Mouse (Mus musculus): ENCODE measurements around the gene Tnfaip3. TPM values are rescaled to one million over a fixed set of nuclear protein-coding genes. Genes with fewer than 3 reads are reported as not detected.

Gene Tnfaip3
- total RNA-seq, 1 experiment from 2014 or later: 93.0 TPM

DNA sequence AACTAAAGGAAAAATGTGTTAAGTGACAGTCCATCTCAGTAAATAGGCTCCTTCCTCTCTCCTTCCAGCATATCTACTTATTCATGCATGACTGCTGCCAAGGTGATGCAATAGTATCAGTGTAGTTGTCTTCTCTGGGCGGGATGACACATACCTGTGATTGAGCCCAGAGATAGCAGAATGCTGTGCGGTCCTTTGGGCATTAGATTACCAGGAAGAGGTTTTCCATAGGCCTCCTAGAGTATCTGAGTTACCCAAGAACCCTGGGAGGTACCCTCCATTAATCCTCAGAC is 27.6 kb downstream of the Tnfaip3 start:
- peak; percentile 41; the same call in 1 of the 2 replicates for ATAC-seq (ENCODE audit: extremely low read depth, insufficient number of reproducible peaks, low FRiP score, poor library complexity, severe bottlenecking)

- ATAC-seq (ENCODE audit: extremely low read depth, insufficient number of reproducible peaks, low FRiP score, poor library complexity, severe bottlenecking): no peak
These were observed 28.2 kb downstream of the Tnfaip3 start for GRCm38 (mm10) chr10:18987046-18987906.

DNA sequence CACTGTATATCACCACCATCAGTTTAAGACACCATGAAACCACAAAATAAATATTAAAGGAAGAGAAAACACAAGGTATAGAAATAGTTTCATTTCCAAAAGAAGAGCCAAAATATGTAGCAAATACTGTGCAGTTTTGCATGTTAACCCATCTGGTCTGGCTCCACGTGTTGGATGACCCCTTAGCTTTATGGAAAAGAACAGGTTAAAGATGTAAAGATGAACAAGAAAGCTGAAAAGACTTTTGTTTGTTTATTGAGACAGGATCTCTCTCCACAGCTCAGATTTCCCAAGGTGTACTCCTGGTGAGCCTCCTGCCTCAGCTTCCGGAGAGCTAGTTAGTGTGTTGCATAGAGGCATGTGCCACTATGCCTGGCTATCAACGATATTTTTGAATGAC is 29.9 kb downstream of the Tnfaip3 start:
- no peak for ATAC-seq (ENCODE audit: extremely low read depth, insufficient number of reproducible peaks, low FRiP score, poor library complexity, severe bottlenecking)

GRCm38 (mm10) chr10:18983514-18983913 is 31.9 kb downstream of the Tnfaip3 start:
- ATAC-seq (ENCODE audit: extremely low read depth, insufficient number of reproducible peaks, low FRiP score, poor library complexity, severe bottlenecking): no peak

DNA sequence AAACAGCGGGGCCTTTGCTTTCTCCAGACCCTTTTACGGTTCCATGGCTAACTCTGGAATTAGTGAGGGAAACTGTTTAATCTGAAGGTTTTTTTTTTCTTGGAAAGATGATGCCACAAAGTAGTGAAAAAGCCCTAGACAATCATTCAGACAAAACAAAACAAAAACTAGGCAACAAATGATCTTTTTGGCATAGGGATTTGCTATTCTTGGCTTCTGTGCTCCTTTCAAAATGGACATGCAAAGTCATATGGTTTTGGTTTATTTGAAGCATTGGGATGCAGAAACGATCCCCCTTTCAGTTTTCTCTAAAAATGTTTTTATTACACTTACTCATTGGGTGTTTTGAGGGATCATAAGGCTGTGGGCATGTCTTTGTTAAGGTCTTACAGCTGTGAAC is 41.0 kb downstream of the Tnfaip3 start:
- ATAC-seq (ENCODE audit: extremely low read depth, insufficient number of reproducible peaks, low FRiP score, poor library complexity, severe bottlenecking): no peak

DNA sequence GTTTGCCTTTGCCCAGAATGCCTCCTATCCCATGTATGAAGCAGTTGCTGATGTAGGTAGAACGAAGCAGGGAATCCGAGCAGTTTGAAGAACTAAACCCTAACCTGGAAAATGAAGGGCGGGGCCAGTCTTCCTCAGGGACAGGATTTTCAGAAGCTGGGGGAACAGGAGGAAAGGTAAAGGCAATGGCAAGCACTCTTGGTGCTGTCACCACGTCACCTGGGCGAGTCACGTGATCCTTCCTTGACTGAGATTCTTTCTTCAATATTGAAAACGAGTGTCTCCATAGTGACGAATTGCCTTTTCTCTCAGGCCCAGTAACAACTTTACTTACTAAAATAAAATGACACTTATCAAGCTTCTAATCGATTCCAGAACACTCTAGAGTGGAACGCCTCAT is 48.6 kb downstream of the Tnfaip3 start:
- ATAC-seq (ENCODE audit: extremely low read depth, insufficient number of reproducible peaks, low FRiP score, poor library complexity, severe bottlenecking): no peak

DNA sequence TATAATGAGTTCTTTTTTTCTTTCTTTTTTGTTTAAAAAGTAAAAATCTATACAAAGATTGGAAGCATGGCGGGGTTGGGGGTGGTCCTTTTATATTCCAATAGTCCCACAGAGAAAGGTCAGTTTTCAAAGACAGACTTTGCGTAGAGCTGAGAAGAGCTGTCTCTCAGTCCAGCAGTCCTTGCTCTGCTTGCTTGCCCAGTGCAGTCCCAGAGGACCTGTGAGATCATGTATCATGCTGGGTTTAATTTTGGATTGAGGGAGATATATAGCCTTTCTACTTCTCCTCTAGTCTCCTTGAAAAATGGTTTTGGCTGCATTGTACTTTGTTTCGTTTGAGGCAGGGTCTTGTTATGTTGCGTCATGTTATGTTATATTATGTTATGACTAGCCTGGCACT is 49.9 kb downstream of the Tnfaip3 start:
- no peak for ATAC-seq (ENCODE audit: extremely low read depth, insufficient number of reproducible peaks, low FRiP score, poor library complexity, severe bottlenecking)

GRCm38 (mm10) chr10:18964856-18965255 is 50.6 kb downstream of the Tnfaip3 start:
- ATAC-seq (ENCODE audit: extremely low read depth, insufficient number of reproducible peaks, low FRiP score, poor library complexity, severe bottlenecking): no peak

DNA sequence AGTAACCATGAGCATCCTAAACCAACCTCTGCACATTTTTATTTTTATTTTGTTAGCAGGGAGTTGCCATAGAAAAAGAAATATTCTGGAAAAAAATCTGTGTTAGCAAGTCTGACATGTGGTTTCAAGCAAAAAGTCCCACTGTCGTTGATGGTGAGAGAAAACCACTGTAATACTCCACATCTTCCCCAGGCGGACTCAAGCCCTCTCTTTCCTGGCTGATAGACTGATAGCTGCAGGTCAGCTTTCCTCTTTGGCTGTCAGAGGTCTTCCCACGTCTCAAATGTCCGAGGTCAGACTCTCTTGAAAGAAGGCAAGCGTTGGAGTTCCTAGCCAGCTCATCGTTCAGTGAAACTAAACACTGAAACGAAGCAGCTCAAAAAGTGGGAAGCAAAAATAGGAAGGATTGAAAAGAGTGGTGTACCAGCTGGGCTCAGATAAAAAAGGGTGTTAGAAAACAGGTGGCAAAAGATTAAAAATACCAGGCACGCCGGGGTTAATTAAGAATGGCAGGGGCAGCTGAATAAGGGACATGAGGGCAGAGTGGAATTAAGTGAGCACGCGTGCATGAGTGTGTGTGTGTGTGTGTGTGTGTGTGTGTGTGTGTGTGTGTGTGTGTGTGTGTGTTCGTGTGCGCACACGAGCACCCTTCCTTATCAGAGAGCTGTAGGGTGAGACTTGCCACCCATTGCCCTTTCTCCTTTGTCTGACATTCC is 55.5 kb downstream of the Tnfaip3 start:
- ATAC-seq (ENCODE audit: extremely low read depth, insufficient number of reproducible peaks, low FRiP score, poor library complexity, severe bottlenecking): no peak

- peak; percentile 75 for ATAC-seq (ENCODE audit: extremely low read depth, insufficient number of reproducible peaks, low FRiP score, poor library complexity, severe bottlenecking)
These were observed 61.8 kb downstream of the Tnfaip3 start for GRCm38 (mm10) chr10:18953706-18954071.

GRCm38 (mm10) chr10:18953011-18953705 is 62.3 kb downstream of the Tnfaip3 start:
- ATAC-seq (ENCODE audit: extremely low read depth, insufficient number of reproducible peaks, low FRiP score, poor library complexity, severe bottlenecking): no peak

Other genes with a start within 250 kb of the Tnfaip3 start
- 0.12 TPM in 1 of 2 replicates, not detected in the other for gene Gm4922, start 228.9 kb downstream of the Tnfaip3 start, total RNA-seq (2017)
- 0.98 and 1.2 TPM in 2 replicates for gene Perp, start 170.6 kb downstream of the Tnfaip3 start, total RNA-seq (2017)

Data from neutrophil, adult 5-6 weeks (primary cell).